Mouse (Mus musculus) E14TG2a.4 (cell line): Measurements from ENCODE around the gene Acaa1a.

Source experiments
- CTCF ChIP-seq: conservative IDR thresholded peaks from 2 replicates; pipeline ENCODE4 v1.5.1; 2014; ENCODE audit warnings: low read length
- NANOG ChIP-seq: IDR thresholded peaks from 2 replicates; pipeline ENCODE4 v1.6.1; 2014; ENCODE audit warnings: borderline replicate concordance, low read length, mixed read lengths
- POU5F1 ChIP-seq: IDR thresholded peaks from 2 replicates; pipeline ENCODE4 v1.6.1; 2014; ENCODE audit warnings: low read length, borderline replicate concordance

- TF ChIP-seq CTCF: no peak
- TF ChIP-seq POU5F1: no peak
- no peak for TF ChIP-seq NANOG
Observed at GRCm38 (mm10) chr9:119371251-119371650, 31.8 kb downstream of the Acaa1a start.
